12 mouse cellular contexts compared by ENCODE assay signal in the genomic region with DNA sequence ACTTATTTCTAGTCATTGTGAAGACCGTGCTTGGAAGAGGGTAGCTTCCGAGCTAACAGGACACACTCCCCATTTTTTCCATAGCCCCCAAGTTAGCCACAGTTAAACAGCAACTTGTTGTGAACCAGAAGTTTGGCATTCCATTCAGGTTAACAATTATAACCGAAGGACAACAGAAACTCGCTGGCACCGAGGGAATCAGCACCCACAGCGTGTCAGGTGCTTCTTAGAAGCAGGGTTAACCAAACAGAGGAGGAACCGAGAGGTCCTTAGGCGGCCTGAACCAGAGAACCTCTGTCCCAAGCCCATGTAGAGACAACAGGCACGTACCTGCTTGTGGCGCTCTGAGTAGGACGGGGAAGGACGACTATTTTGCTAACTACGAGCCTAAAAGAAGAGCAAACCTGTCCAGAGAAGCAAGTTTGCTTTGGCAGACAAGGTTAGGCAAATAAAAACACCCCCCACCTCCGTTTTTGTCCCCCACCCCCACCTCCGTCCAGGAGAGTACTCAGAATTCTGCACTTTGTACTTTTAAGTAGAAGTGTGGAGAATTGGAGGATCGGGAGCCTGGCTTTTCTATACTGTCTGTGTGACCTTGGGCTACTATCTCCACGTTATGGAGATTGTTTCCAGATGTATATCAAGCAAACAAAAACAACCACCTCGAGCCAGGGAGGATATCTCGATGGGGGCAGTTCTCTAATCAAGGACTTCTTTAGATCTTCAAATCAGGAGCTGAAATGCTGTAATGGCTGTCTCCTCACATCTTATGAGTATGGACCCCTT.
DNase-seq lines count a peak whose midpoint lies in the region; ATAC-seq and TF ChIP-seq lines count a peak whose summit lies in the region.
"Had no signal": no experiment of that assay in that cellular context is flagged by ENCODE, and none has a peak within 500 bp of the region (broad histone marks: within the 10 kb centered on the region; RNA-seq: fewer than 3 reads in every experiment).

No protein-coding gene starts in this region.

- no peaks in the 10 kb centered on the region for H3K36me3 ChIP-seq in kidney, embryonic 14.5 days (ENCODE audit: control insufficient read depth, insufficient read depth, low read length)
- H3K36me3 ChIP-seq in liver, postnatal 0 days (replicated peaks; ENCODE audit: insufficient read depth, low read length), result no peaks in the 10 kb centered on the region
- H3K36me3 ChIP-seq in hindbrain, postnatal 0 days (ENCODE audit: insufficient read depth, low read length), result no peaks in the 10 kb centered on the region

- H3K27me3 ChIP-seq in kidney, embryonic 14.5 days (ENCODE audit: control insufficient read depth, insufficient read depth, low read length), result no peaks in the 10 kb centered on the region
- H3K27me3 ChIP-seq in liver, postnatal 0 days (ENCODE audit: insufficient read depth, low read length), result no peaks in the 10 kb centered on the region
- no peaks in the 10 kb centered on the region for H3K27me3 ChIP-seq in hindbrain, postnatal 0 days (ENCODE audit: insufficient read depth, low read length)

- H3K27ac ChIP-seq in kidney, embryonic 14.5 days (ENCODE audit: low read depth, low read length), result peak overlapping the region; percentile 84
- peak overlapping the region; percentile 92 for H3K27ac ChIP-seq in liver, postnatal 0 days (ENCODE audit: low read depth)
- no peak overlapping the region for H3K27ac ChIP-seq in hindbrain, postnatal 0 days
- no peak overlapping the region for H3K27ac ChIP-seq in layer of hippocampus, adult 2 months
- H3K27ac ChIP-seq: macrophage had no signal

- H3K4me3 ChIP-seq in kidney, embryonic 14.5 days (ENCODE audit: low read length), result no peak overlapping the region
- peak overlapping the region; percentile 37 for H3K4me3 ChIP-seq in liver, postnatal 0 days (ENCODE audit: low read depth, low read length)
- H3K4me3 ChIP-seq in hindbrain, postnatal 0 days (ENCODE audit: low read length), result no peak overlapping the region
- no peak overlapping the region for H3K4me3 ChIP-seq in layer of hippocampus, adult 2 months
- H3K4me3 ChIP-seq: myocyte had no signal

- H3K4me2 ChIP-seq in kidney, embryonic 14.5 days (replicated peaks; ENCODE audit: low read depth, low read length), result no peak overlapping the region; the same call in 1 of the 2 replicates
- peak overlapping the region; percentile 62 for H3K4me2 ChIP-seq in liver, postnatal 0 days (ENCODE audit: low read depth, low read length)
- H3K4me2 ChIP-seq in hindbrain, postnatal 0 days (ENCODE audit: low read depth, low read length), result no peak overlapping the region

- peak; percentile 55 for DNase-seq in urinary bladder, postnatal 14 days (ENCODE audit: low spot score)
- DNase-seq in urinary bladder, postnatal 4 days (ENCODE audit: low spot score in 2 of 2), result no peak
- DNase-seq in liver, postnatal 0 days, result no peak
- DNase-seq in hindbrain, postnatal 0 days (ENCODE audit: low spot score), result no peak
- DNase-seq in layer of hippocampus, adult 2 months (ENCODE audit: low spot score in 2 of 2), result no peak
- no peak for DNase-seq in adrenal gland, postnatal 14 days
- DNase-seq in adrenal gland, adult 8-10 months, result no peak
- DNase-seq: gastrocnemius, postnatal 25 days; heart, postnatal 4 days had no signal

- TF ChIP-seq EP300 in liver, postnatal 0 days (IDR thresholded peaks at IDR 0.05; ENCODE audit: low read depth), result no peak; the same call in 1 of the 2 replicates

- H3K9ac ChIP-seq in kidney, embryonic 14.5 days (ENCODE audit: low read depth, low read length), result no peak overlapping the region; the same call in 1 of the 2 replicates
- H3K9ac ChIP-seq in liver, postnatal 0 days (replicated peaks), result peak overlapping the region; percentile 41
- H3K9ac ChIP-seq in hindbrain, postnatal 0 days (replicated peaks; ENCODE audit: low read length), result no peak overlapping the region

- no peaks in the 10 kb centered on the region for H3K9me3 ChIP-seq in kidney, embryonic 14.5 days (ENCODE audit: control insufficient read depth, low read length)
- H3K9me3 ChIP-seq in liver, postnatal 0 days (ENCODE audit: low read length), result no peaks in the 10 kb centered on the region
- H3K9me3 ChIP-seq in hindbrain, postnatal 0 days (ENCODE audit: low read length), result no peaks in the 10 kb centered on the region

- 0 out of 2 replicates have a peak, but pooled peaks have one; percentile 6 for ATAC-seq in kidney, embryonic 14.5 days (ENCODE audit: low FRiP score, low TSS enrichment)
- ATAC-seq in liver, postnatal 0 days, result peak; percentile 35
- no peak for ATAC-seq in hindbrain, postnatal 0 days

- 56% methylated on average over 19 of the region's 19 CpGs for WGBS in kidney, embryonic 14.5 days
- WGBS in liver, postnatal 0 days (ENCODE audit: insufficient replicate concordance), result 55% methylated on average over 19 of the region's 19 CpGs
- WGBS in hindbrain, postnatal 0 days, result 81% methylated on average over 19 of the region's 19 CpGs

- no peak for TF ChIP-seq CTCF in liver, postnatal 0 days (IDR thresholded peaks at IDR 0.05; ENCODE audit: low read depth)
- TF ChIP-seq CTCF in hindbrain, postnatal 0 days (IDR thresholded peaks at IDR 0.05; ENCODE audit: low read depth), result no peak
- TF ChIP-seq CTCF in layer of hippocampus, adult 2 months (conservative IDR thresholded peaks at IDR 0.05), result no peak

- H3K4me1 ChIP-seq in kidney, embryonic 14.5 days (ENCODE audit: control insufficient read depth, insufficient read depth, low read length), result peaks cover 9% of the 10 kb centered on the region; the same call in 1 of the 2 replicates
- peaks cover 45% of the 10 kb centered on the region for H3K4me1 ChIP-seq in liver, postnatal 0 days (ENCODE audit: insufficient read depth)
- H3K4me1 ChIP-seq in hindbrain, postnatal 0 days (ENCODE audit: insufficient read depth, low read length), result no peaks in the 10 kb centered on the region

Comparison
In these comparisons a context has a peak if more than half of its experiments do, and no peak if none do; other contexts are left out.
1. H3K27ac ChIP-seq: peak in kidney, embryonic 14.5 days (single experiment) and liver, postnatal 0 days (single experiment); none in hindbrain, postnatal 0 days (single experiment) and layer of hippocampus, adult 2 months (single experiment).